Mouse (Mus musculus): ENCODE results near the gene Wfdc18. TPM values are rescaled to one million over a fixed set of nuclear protein-coding genes. Genes with fewer than 3 reads are reported as not detected.

The Wfdc18 gene
- polyA plus RNA-seq, 1 experiment from 2014 or later = 0.44 TPM

- ATAC-seq (replicated peaks; ENCODE audit: low FRiP score) = no peak
- Histone ChIP-seq H3K27ac (no peak within 1 kb of the TSS), H3K4me1 (peaks cover 6% of the 10 kb centered on the region), H3K9ac (no peak within 1 kb of the TSS), H3K9me3 (replicated peaks) (no peaks in the 10 kb centered on the region), H3K27me3 (peaks cover 28% of the 10 kb centered on the region), H3K36me3 (no peaks in the 10 kb centered on the region), H3K4me2 (no peak within 1 kb of the TSS), H3K4me3 (replicated peaks) (no peak within 1 kb of the TSS)
- WGBS = 71% methylated on average over 5 of the region's 5 CpGs
Observed at GRCm38 (mm10) chr11:83746681-83747080, 37.9 kb downstream of the Wfdc18 start, which contains the start of gene Wfdc21. Wfdc21 (plus strand) TSS chr11:83746940.

- 68% methylated on average over 6 of the region's 6 CpGs for WGBS
- Histone ChIP-seq H3K9ac (no peak overlapping the region), H3K4me1 (peaks cover 5% of the 10 kb centered on the region), H3K27me3 (peaks cover 34% of the 10 kb centered on the region), H3K36me3 (no peaks in the 10 kb centered on the region), H3K27ac (no peak overlapping the region), H3K4me3 (replicated peaks) (no peak overlapping the region), H3K9me3 (replicated peaks) (no peaks in the 10 kb centered on the region), H3K4me2 (no peak overlapping the region)
- ATAC-seq (replicated peaks; ENCODE audit: low FRiP score) = no peak
Observed at GRCm38 (mm10) chr11:83747376-83748265, 38.8 kb downstream of the Wfdc18 start.

- peaks cover 18% of the 10 kb centered on the region for H3K27me3 ChIP-seq
- H3K4me3 ChIP-seq (replicated peaks) = peak within 1 kb of the TSS; percentile 87
- WGBS = under 1% methylated on average over 47 of the region's 47 CpGs
Observed at GRCm38 (mm10) chr11:83753581-83754181, 44.9 kb downstream of the Wfdc18 start, which contains the start of gene Heatr6. Heatr6 (plus strand) TSS chr11:83753696.

GRCm38 (mm10) chr11:83754227-83754626 lies 45.4 kb downstream of the Wfdc18 start:
- no peak for ATAC-seq (replicated peaks; ENCODE audit: low FRiP score)
- Histone ChIP-seq H3K4me1 (peaks cover 10% of the 10 kb centered on the region), H3K9ac (peak overlapping the region; percentile 78), H3K4me2 (peak overlapping the region; percentile 73), H3K4me3 (replicated peaks) (peak overlapping the region; percentile 87), H3K27me3 (peaks cover 12% of the 10 kb centered on the region), H3K27ac (peak overlapping the region; percentile 90), H3K36me3 (peaks cover 36% of the 10 kb centered on the region), H3K9me3 (replicated peaks) (no peaks in the 10 kb centered on the region)
- 8% methylated on average over 8 of the region's 8 CpGs for WGBS

More at GRCm38 (mm10) chr11:83753581-83754181, 44.9 kb downstream of the Wfdc18 start, which contains the start of gene Heatr6:
- Histone ChIP-seq H3K36me3 (peaks cover 31% of the 10 kb centered on the region), H3K4me1 (peaks cover 10% of the 10 kb centered on the region), H3K9me3 (replicated peaks) (no peaks in the 10 kb centered on the region), H3K27ac (peak within 1 kb of the TSS; percentile 90), H3K4me2 (peak within 1 kb of the TSS; percentile 73), H3K9ac (peak within 1 kb of the TSS; percentile 78)
- peak; percentile 94 for ATAC-seq (replicated peaks; ENCODE audit: low FRiP score)

Other genes with a start within 250 kb of the Wfdc18 start
- gene Mmp28, start 245.9 kb upstream of the Wfdc18 start, polyA plus RNA-seq (2015; fragmentation: Nextera tagmentation; extraction: Ambion mirVana) = 1.3 and 1.4 TPM in 2 replicates
- 13.6 and 17.1 TPM in 2 replicates for gene Taf15, start 235.9 kb upstream of the Wfdc18 start, polyA plus RNA-seq (2015; fragmentation: Nextera tagmentation; extraction: Ambion mirVana)
- gene Heatr9, start 186.8 kb upstream of the Wfdc18 start, polyA plus RNA-seq (2015; fragmentation: Nextera tagmentation; extraction: Ambion mirVana) = not detected in 2 replicates
- gene Ccl5, start 178.5 kb upstream of the Wfdc18 start, polyA plus RNA-seq (2015; fragmentation: Nextera tagmentation; extraction: Ambion mirVana) = not detected in 2 replicates
- 4.7 and 6.1 TPM in 2 replicates for gene Ccl9, start 130.4 kb upstream of the Wfdc18 start, polyA plus RNA-seq (2015; fragmentation: Nextera tagmentation; extraction: Ambion mirVana)
- gene Ccl6, start 115.9 kb upstream of the Wfdc18 start, polyA plus RNA-seq (2015; fragmentation: Nextera tagmentation; extraction: Ambion mirVana) = 3.9 and 8.3 TPM in 2 replicates
- not detected in 2 replicates for gene Rpl9-ps1, start 63.4 kb upstream of the Wfdc18 start, polyA plus RNA-seq (2015; fragmentation: Nextera tagmentation; extraction: Ambion mirVana)
- gene Ccl3, start 59.7 kb upstream of the Wfdc18 start, polyA plus RNA-seq (2015; fragmentation: Nextera tagmentation; extraction: Ambion mirVana) = 0.37 and 0.91 TPM in 2 replicates
- gene Ccl4, start 46.4 kb upstream of the Wfdc18 start, polyA plus RNA-seq (2015; fragmentation: Nextera tagmentation; extraction: Ambion mirVana) = 0.34 and 0.71 TPM in 2 replicates
- gene Wfdc17, start 5.0 kb upstream of the Wfdc18 start, polyA plus RNA-seq (2015; fragmentation: Nextera tagmentation; extraction: Ambion mirVana) = 2.2 and 3.3 TPM in 2 replicates
- 1.0 and 1.4 TPM in 2 replicates for gene Wfdc21, start 37.9 kb downstream of the Wfdc18 start, polyA plus RNA-seq (2015; fragmentation: Nextera tagmentation; extraction: Ambion mirVana)
- gene Heatr6, start 44.7 kb downstream of the Wfdc18 start, polyA plus RNA-seq (2015; fragmentation: Nextera tagmentation; extraction: Ambion mirVana) = 22.7 and 25.2 TPM in 2 replicates
- 78.5 and 83.3 TPM in 2 replicates for gene Hnf1b, start 141.0 kb downstream of the Wfdc18 start, polyA plus RNA-seq (2015; fragmentation: Nextera tagmentation; extraction: Ambion mirVana)
- gene Ddx52, start 233.0 kb downstream of the Wfdc18 start, polyA plus RNA-seq (2015; fragmentation: Nextera tagmentation; extraction: Ambion mirVana) = 40.3 and 42.6 TPM in 2 replicates